Mouse (Mus musculus) heart, embryonic 13.5 days (tissue): Measurements from ENCODE around the gene Ncoa1. TPM values are rescaled to one million over a fixed set of nuclear protein-coding genes. Genes with fewer than 3 reads are reported as not detected.

ENCODE experiments used
- ATAC-seq: fragments of 200-750 bp; cut with Nextera tagmentation; 2 replicates; pipeline ENCODE4 v1.8.0; 2017; ENCODE audit warnings: moderate TSS enrichment; ENCODE audit not compliant: insufficient number of reproducible peaks, low FRiP score, low TSS enrichment; ENCODE audit errors: extremely low read depth
- H3K27ac ChIP-seq: fragments of 300-500 bp; sonication (generic); replicated peaks from 2 replicates; pipeline ENCODE4 v1.5.1; 2015; ENCODE audit warnings: moderate library complexity, mild to moderate bottlenecking, inconsistent platforms
- H3K27me3 ChIP-seq: fragments of 300-500 bp; sonication (generic); replicated peaks from 2 replicates; pipeline ENCODE4 v1.6.1; 2015; ENCODE audit warnings: mild to moderate bottlenecking, inconsistent platforms
- H3K36me3 ChIP-seq: fragments of 300-500 bp; sonication (generic); 2 replicates; pipeline ENCODE4 v1.6.1; 2015; ENCODE audit warnings: mild to moderate bottlenecking, inconsistent platforms
- H3K4me1 ChIP-seq: fragments of 300-500 bp; sonication (generic); 2 replicates; pipeline ENCODE4 v1.6.1; 2015; ENCODE audit warnings: inconsistent platforms
- H3K4me2 ChIP-seq: fragments of 300-500 bp; sonication (generic); 2 replicates; pipeline ENCODE4 v1.6.1; 2015; ENCODE audit warnings: inconsistent platforms, mild to moderate bottlenecking, moderate library complexity
- H3K4me3 ChIP-seq: fragments of 300-500 bp; sonication (generic); 2 replicates; pipeline ENCODE4 v1.5.1; 2015; ENCODE audit warnings: moderate library complexity, mild to moderate bottlenecking, inconsistent platforms
- H3K9ac ChIP-seq: fragments of 300-500 bp; sonication (generic); 2 replicates; pipeline ENCODE4 v1.6.1; 2015; ENCODE audit warnings: inconsistent platforms, mild to moderate bottlenecking, moderate library complexity
- H3K9me3 ChIP-seq: fragments of 300-500 bp; sonication (generic); 2 replicates; pipeline ENCODE4 v1.6.1; 2016; ENCODE audit warnings: inconsistent platforms
- WGBS: fragments of 180-500 bp; shearing (Covaris S2); methylation state at CpG from one replicate; pipeline ENCODE4 v1.1.7; 2015; ENCODE audit warnings: mixed read lengths; 5-methylcytosine and 5-hydroxymethylcytosine counted together
- polyA plus RNA-seq: library from polyadenylated mRNA; unstranded; fragments of >200 nt; fragmentation: Nextera tagmentation; extraction: Ambion mirVana; gene quantifications from 2 replicates; pipeline ENCODE4 v1.2.1, GENCODE M21; 2015

Gene Ncoa1
- polyA plus RNA-seq, 1 experiment from 2014 or later, result 4.4 TPM

DNA sequence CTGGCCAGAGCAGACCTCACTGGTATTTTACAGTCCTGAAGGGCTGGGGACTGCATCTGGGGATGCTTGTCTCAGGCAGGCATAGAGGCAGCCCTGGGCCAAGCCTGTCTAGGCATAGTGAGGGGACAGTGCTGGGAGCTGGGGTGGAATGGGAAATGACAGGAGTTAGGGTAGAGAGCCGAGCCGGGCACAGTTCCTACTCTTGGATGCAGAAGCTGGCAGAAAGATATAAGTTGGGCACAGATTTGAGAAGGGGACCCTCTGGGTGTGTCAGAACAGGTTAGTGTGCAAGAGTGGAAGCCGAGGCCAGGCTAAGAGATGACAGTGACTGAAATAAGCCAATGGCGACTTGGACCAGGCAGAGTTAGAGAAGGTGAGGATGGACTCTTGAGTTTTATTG, 274.8 kb downstream of the Ncoa1 start:
- no peak overlapping the region for H3K4me3 ChIP-seq
- no peak overlapping the region for H3K9ac ChIP-seq
- H3K27ac ChIP-seq, result no peak overlapping the region
- no peaks in the 10 kb centered on the region for H3K4me1 ChIP-seq
- ATAC-seq, result no peak
- H3K27me3 ChIP-seq, result no peaks in the 10 kb centered on the region
- H3K4me2 ChIP-seq, result no peak overlapping the region
- H3K36me3 ChIP-seq, result peaks cover 66% of the 10 kb centered on the region
- WGBS, result 81% methylated on average over 4 of the region's 4 CpGs
- H3K9me3 ChIP-seq, result no peaks in the 10 kb centered on the region

- H3K4me2 ChIP-seq, result no peak overlapping the region
- H3K4me1 ChIP-seq, result no peaks in the 10 kb centered on the region
- peaks cover 67% of the 10 kb centered on the region for H3K36me3 ChIP-seq
- WGBS, result 83% methylated on average over 13 of the region's 13 CpGs
- ATAC-seq, result no peak
- no peak overlapping the region for H3K27ac ChIP-seq
- no peak overlapping the region for H3K4me3 ChIP-seq
- H3K27me3 ChIP-seq, result no peaks in the 10 kb centered on the region
- no peaks in the 10 kb centered on the region for H3K9me3 ChIP-seq
- H3K9ac ChIP-seq, result no peak overlapping the region
Measured at GRCm38 (mm10) chr12:4201454-4202200, 275.4 kb downstream of the Ncoa1 start.

DNA sequence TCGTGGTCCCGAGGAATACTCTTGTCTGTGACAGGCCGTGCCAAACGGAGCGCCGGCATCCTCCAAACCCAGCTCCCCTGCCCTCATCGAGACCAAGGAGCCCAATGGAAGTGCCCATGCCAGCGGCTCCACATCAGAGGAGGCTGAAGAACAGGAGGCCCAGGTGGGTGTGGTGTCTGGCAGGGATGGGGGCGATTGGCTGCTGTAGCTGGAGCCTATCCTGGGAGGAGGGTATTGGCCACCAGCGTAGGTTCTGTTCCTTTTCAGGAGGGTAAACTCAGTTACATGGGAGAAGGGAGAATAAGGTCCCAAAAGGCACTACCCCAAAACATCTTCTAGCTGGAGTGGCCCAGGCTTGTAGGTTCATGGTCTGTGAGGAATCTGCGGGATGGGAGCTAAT, 277.7 kb downstream of the Ncoa1 start:
- Histone ChIP-seq H3K9me3 (no peaks in the 10 kb centered on the region), H3K9ac (no peak overlapping the region), H3K36me3 (peaks cover 48% of the 10 kb centered on the region), H3K27ac (no peak overlapping the region), H3K4me2 (no peak overlapping the region), H3K27me3 (no peaks in the 10 kb centered on the region), H3K4me1 (no peaks in the 10 kb centered on the region), H3K4me3 (no peak overlapping the region)
- ATAC-seq, result no peak
- WGBS, result 86% methylated on average over 11 of the region's 11 CpGs

DNA sequence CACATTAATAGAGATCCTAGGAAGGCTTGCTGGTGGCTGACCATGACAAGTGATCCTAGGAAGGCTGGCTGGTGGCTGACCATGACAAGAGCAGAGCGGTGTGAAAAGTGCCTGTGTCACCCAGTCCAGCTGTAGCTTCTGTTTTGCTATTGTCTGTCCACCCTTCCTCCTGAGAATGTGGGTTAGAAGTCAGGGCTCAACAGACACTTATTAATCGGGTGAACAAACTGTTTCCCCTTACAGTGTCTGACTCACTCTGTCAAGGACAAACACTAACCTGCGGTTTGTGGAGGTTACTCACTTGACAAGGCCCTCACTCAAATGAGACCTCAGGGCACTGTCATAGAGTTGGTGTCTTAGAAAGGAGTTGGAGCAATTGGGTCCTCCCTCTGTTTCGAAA, 278.3 kb downstream of the Ncoa1 start:
- ATAC-seq, result no peak
- Histone ChIP-seq H3K4me1 (peaks cover 5% of the 10 kb centered on the region), H3K27me3 (no peaks in the 10 kb centered on the region), H3K4me2 (no peak overlapping the region), H3K36me3 (peaks cover 44% of the 10 kb centered on the region), H3K9me3 (no peaks in the 10 kb centered on the region), H3K4me3 (no peak overlapping the region), H3K9ac (no peak overlapping the region), H3K27ac (no peak overlapping the region)
- WGBS, result 71% methylated on average over 4 of the region's 4 CpGs

Other genes starting within 250 kb of the Ncoa1 start
- 6.6 and 6.9 TPM in 2 replicates for gene Ptrhd1, start 243.2 kb downstream of the Ncoa1 start, polyA plus RNA-seq
- 8.1 and 8.2 TPM in 2 replicates for gene Cenpo, start 242.9 kb downstream of the Ncoa1 start, polyA plus RNA-seq
- 27.9 and 35.1 TPM in 2 replicates for gene Itsn2, start 115.5 kb upstream of the Ncoa1 start, polyA plus RNA-seq
- not detected in 2 replicates for gene Gm3625, start 115.7 kb upstream of the Ncoa1 start, polyA plus RNA-seq